Mouse (Mus musculus) spleen, adult 2 months (tissue): ENCODE results near the gene Clk4.

Experiments used
- CTCF ChIP-seq: fragments of 200-500 bp; IDR thresholded peaks from 2 replicates; pipeline ENCODE4 v1.5.1; 2011; ENCODE audit warnings: mild to moderate bottlenecking, inconsistent platforms; ENCODE audit not compliant: insufficient read depth, insufficient read length, insufficient replicate concordance; ENCODE audit errors: extremely low read depth
- POLR2A ChIP-seq: fragments of 200-500 bp; IDR thresholded peaks from 2 replicates; pipeline ENCODE4 v1.6.1; 2011; ENCODE audit warnings: low read depth, low read length, inconsistent platforms

DNA sequence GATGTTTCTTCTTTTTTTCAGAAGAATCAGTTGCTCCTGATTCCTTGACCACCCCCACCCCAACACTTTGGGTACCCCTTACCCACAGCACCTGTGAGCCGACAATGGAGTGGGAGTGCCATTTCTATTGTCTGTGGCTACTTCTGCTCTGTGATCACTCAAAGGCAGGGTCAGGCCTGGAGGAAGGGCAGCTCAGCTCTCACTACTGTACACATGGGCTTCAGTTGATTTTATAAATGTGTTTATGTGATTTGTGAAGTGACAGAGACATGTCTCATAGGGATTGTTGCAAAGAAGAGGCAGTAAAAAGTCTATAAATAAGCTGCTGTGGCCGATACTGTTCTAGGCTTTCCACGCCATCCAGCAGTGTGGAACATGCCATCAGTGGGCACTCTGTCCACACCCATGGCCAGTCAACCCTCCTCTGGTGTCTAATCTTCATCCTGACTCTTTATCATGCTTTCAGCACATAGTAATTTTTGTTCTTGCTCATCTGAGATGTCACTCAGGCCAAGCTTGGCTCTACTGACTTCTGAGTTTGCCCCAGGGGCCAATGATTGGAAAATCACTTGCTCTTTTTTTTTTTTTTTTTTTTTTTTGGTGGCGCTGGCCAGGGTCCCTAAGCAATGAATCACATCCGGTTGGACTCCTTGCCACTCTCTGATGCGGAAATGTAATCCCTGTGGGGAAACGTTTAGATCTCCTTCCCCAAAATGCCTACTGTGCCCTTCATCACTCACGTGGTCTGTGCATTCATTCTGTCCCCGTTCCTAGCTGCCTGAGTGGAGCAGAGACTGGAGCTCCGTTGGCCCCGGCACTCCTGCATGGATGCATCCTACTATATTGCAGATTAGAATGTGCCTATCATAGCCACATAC, 68.5 kb downstream of the Clk4 start:
- TF ChIP-seq CTCF (no peak), POLR2A (no peak)
